Mouse (Mus musculus) thymus, adult 2 months (tissue): ENCODE measurements around the gene Cxcr5.

Experiments
- CTCF ChIP-seq: fragments of 200-500 bp; IDR thresholded peaks from 2 replicates; pipeline ENCODE4 v1.5.1; 2012; ENCODE audit warnings: mild to moderate bottlenecking, control low read depth, low read length, moderate library complexity, borderline replicate concordance; ENCODE audit not compliant: control insufficient read depth, poor library complexity, insufficient read depth; ENCODE audit errors: extremely low read depth
- POLR2A ChIP-seq: fragments of 200-500 bp; IDR thresholded peaks from 2 replicates; pipeline ENCODE4 v1.6.1; 2012; ENCODE audit warnings: mild to moderate bottlenecking, low read length, control low read depth, moderate library complexity; ENCODE audit not compliant: control insufficient read depth, poor library complexity, insufficient read depth; ENCODE audit errors: extremely low read depth

DNA sequence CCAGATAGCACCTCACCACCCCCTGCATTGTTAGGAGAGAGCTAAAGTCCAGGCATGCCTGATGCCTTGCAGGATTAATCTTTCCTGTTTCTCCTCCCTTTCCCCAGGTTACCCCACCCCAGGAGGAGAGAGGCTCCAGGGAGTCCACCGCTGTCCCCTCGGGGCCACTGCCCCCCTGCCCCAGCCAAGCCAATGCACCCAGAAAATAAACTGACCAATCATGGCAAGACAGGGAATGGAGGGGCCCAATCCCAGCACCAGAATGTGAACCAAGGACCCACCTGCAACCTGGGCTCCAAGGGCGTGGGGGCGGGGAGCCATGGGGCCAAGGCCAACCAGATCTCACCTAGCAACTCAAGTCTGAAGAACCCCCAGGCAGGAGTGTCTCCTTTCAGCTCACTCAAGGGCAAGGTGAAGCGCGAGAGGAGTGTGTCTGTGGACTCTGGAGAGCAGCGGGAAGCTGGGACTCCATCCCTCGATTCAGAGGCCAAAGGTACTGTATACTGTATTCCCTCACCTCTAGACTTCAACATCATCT is 61.0 kb downstream of the Cxcr5 start:
- TF ChIP-seq CTCF (no peak), POLR2A (no peak)
